Mouse (Mus musculus): ENCODE measurements around the gene Ptpn7.

The Ptpn7 gene

DNA sequence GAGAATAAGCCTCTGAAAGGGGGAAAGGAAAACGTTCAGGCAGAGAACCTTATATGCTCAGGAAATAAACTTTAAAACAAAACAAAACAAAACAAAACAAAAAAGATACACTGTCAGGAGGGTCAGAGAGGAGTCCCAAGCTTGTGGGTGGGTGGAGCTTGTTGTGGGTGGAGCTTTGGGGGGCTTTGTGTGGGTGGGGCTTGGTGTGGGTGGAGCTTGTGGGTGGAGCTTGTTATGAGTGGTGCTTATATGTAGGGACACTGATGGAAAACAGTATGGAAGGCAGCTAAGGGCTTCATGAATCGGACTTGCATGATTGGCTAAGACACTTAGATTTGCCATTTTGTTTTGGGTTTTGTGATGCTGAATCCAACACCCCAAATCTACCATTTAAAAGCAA is 7.4 kb downstream of the Ptpn7 start:
- no peak for TF ChIP-seq GATA4 (IDR thresholded peaks at IDR 0.05; ENCODE audit: insufficient replicate concordance, low read length)

DNA sequence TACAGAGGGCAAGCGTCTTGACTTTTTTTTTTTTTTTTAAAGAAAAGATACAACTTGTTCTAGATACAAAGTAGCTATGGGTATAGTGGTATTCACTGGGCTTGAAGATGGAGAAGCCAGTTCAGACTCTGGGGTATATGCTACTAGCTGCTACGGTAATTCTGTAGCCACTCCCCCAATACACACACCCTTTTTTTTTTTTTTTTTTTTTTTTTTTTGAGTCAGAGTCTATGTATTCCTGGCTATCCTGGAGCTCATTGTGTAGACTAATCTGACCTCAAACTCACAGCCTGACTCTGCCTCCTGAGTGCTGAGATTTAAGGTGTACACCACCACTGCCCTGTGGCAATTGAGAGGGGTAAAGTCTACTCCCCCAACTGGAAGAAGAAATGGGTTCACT is 10.0 kb downstream of the Ptpn7 start:
- TF ChIP-seq GATA4 (IDR thresholded peaks at IDR 0.05; ENCODE audit: insufficient replicate concordance, low read length) = no peak

DNA sequence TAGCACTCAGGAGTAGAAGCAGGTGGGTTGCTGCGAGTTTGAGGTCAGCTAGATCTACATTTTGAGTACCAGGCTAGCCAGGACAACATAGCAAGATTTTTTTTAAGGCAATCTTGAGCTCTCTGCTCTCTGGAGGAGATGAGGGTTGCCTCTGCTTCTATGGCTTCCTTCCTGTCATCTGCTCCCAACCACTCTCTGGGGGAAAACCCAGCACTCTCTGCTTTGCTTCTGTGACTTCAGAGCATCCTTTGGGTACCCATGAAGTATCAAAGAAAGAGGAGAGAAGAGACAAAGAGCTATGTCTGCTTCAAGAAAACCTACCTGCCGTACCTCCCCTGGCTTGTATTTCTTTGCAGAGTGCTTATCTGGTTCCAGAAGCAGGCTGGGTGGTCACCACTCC is 11.4 kb downstream of the Ptpn7 start:
- TF ChIP-seq GATA4 (IDR thresholded peaks at IDR 0.05; ENCODE audit: insufficient replicate concordance, low read length) = no peak

DNA sequence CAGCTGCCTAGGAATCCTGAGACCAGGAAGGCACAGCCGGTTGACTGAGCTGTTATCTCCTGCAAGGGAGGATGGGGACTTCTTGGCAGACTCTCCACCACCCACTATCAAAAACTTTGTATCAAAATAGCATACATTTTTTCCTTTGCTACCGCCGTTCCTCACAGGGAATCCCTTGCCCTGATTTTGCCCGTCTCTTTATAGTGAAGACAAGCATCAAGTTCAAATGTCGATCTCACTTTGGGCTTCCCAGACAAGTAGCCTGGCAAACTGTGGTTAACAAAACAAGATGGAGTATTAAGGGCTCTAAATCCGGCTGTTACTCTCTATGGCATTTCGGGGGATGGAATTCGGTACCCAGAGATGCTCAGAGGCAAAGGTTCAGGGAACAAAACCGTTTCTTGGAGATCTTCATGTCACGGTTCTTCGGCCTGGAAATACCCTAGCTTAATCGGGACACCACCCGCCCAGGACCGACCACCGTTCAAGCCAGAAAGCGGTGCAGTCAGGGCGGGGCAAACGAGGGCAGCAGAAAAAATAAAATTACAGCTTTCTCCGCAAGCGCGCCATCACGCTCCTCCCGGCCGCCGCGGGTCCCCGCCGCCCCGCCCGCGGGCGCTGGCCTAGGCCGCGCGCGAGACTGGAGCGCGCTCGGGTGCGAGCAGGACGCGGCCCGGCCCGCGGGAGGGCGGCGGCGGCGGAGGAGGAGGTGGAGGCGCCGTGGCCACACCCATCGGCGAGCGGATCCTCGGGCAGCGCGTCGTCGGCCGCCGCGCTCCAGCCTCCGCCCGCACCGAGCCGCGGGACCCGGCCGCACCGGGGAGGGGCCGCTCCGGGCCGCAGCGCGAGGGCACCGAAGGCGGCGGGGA is 13.8 kb downstream of the Ptpn7 start, which contains the start of gene Arl8a:
Gene Arl8a (plus strand): TSS at position 748 of the 869 bp plus-strand sequence.
- TF ChIP-seq GATA4 (IDR thresholded peaks at IDR 0.05; ENCODE audit: insufficient replicate concordance, low read length) = no peak

DNA sequence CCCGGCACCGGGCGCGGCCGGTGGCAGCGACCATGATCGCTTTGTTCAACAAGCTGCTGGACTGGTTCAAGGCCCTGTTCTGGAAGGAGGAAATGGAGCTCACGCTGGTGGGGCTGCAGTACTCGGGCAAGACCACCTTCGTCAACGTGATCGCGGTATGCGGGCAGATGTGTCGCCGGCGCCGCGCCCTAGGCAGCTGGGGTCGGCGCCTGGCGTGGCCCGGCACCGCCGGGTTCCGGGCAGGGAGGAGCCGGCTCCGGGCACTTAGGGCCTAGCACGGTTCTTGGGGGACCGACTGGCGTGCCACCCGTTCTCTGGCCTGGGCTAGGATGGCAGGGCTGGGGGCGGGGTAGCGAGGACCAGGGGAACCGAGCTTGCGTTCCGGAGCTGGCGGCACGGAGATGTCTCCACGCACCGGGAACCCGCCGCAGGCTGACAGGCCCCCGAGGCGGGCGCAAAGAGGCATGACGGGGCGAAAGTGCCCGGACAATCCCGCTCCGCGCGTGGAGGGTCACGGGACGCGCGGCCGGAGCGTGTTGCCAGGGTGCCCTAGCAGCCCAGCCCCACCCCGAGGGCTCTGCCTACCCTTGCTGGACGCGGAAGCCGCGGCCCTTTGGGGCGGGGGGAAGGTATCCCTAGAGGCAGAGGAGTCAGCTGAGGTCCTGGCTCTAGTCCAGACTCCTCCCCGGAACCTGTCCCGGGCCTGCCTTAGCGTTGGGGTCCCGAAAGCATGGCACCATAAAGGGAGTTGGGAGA is 14.6 kb downstream of the Ptpn7 start:
- no peak for TF ChIP-seq GATA4 (IDR thresholded peaks at IDR 0.05; ENCODE audit: insufficient replicate concordance, low read length)

DNA sequence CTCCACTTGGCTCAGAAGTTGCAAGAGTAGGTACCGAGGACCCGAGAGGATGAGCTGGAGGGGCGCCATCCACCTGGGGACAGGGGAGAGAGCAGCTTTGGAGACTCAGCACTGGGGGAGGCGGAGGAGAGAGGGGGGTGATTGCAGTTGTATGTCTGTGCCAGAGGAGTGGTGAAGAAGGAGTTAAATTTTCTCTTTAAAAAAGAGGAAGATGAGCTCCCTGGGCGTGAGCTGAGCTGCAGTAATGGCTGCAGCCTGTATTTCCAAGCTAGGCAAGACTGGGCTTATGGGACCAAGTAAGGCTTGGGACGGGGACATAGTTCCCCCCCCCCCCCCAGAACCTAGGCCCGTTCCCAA is 15.2 kb downstream of the Ptpn7 start:
- no peak for TF ChIP-seq GATA4 (IDR thresholded peaks at IDR 0.05; ENCODE audit: insufficient replicate concordance, low read length)

DNA sequence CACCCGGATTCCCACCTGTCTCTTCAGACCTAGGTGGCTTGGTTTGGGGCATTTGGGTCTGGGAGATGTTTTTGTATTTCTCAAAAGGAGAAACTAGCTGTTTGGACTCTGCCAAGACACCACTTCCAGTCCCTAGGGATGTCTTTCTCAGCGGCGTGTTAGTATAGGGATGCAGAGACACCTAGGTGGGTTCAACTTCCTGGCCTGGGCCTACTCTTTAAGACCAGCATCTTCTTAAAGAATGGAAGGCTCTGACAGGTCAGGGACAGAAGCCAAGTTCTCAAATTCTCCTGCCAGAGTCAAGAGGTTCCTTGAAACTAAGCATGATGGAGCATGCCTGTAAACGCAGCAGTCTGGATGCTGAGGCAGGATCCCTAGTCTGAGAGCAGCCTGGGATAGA is 16.0 kb downstream of the Ptpn7 start:
- no peak for TF ChIP-seq GATA4 (IDR thresholded peaks at IDR 0.05; ENCODE audit: insufficient replicate concordance, low read length)

DNA sequence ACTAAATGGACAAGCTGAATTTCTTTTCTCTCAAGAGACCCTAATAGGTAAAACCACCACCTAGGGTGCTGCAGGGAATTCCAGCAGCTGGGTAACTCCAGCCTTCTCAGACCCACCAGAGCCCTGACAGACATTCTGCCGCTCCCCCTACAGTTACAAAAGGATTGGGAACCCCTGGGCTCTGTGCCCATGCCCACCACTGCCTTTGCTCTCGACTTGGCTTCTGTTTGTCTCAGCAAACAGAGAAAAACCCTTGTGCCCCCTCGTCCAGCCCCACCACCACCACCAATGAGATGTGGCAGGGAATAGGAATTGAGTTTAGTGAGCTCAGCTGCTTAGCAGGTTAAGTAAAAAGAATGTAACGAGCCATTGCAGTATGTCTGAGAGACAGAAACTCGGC is 16.5 kb downstream of the Ptpn7 start:
- no peak for TF ChIP-seq GATA4 (IDR thresholded peaks at IDR 0.05; ENCODE audit: insufficient replicate concordance, low read length)

DNA sequence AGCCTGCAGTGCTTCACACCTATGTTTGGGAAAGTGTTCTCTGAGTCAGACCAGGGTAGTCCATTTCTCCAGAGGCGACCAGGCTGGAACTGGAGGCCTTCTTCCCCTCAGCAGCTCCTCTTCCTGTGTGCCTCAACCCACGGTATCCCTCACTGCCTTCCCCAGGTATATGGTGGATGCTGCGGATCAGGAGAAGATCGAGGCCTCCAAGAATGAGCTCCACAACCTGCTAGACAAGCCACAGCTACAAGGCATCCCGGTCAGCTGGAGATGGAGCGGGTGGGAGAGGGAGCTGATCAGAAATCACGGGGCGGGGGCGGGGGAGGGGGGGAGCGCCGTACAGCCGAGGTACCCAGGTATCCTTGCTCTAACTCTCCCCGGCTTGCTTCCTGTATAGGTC is 21.5 kb downstream of the Ptpn7 start:
- TF ChIP-seq GATA4 (IDR thresholded peaks at IDR 0.05; ENCODE audit: insufficient replicate concordance, low read length) = no peak

DNA sequence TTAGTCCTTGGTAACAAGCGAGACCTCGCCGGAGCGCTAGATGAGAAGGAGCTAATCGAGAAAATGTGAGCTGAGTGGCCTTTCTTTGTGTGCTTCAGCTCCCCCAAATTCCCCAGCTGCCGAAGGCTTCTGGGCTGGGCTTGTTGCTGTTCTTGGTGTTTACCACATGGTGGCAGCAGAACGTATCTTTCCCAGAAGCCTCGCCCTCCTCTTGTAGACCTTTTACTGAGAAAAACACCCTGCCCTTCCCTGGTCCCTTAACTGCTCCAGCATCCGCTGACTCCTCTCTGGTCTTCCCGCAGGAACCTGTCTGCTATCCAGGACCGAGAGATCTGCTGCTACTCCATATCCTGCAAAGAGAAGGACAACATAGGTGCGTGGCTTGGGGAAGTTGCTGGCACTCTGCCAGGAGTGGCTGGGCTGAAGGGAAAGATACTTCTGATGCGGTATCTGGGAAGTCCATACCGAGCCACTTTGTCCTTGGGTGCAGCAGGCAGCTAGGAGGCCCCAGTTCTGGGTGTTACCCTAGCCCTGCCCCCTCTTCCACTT is 22.0 kb downstream of the Ptpn7 start:
- TF ChIP-seq GATA4 (IDR thresholded peaks at IDR 0.05; ENCODE audit: insufficient replicate concordance, low read length) = no peak

DNA sequence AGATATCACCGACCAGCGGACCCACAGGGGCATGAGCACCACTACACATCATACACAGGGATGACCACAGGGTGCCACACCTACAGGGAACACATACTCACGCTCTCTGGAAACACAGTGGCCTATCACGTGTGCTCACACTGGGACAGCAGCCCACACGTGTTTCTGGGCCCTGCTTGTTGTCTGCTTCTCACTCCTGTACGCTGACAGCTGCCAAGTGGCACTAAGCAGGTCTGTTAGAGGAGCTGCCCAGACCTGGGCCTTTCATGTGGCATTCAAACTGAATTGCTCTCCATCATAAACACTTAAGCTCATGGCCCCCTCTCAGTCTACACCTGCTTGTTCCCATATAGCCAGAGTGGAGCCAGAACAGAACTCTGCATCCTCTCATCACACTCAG is 23.8 kb downstream of the Ptpn7 start:
- TF ChIP-seq GATA4 (IDR thresholded peaks at IDR 0.05; ENCODE audit: insufficient replicate concordance, low read length) = no peak

DNA sequence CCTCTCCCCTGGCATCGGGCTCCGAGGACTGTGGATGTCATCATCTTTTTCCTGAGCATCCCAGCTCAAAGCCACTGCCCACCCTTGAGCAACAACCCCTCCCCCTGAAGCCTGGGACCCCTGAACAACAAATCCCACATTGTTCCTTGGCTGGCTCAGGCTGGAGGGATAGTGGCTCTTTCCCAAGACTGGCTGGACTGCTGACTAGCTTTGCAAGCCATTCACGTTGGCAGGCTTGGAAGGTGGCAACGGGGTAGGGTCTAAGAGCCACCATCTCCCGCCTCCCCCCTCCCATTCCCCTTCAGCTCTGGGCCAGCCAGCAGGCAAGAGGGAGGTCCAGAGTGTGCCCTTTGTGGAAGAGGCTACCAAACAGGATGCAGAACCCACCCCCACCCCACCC is 26.1 kb downstream of the Ptpn7 start:
- TF ChIP-seq GATA4 (IDR thresholded peaks at IDR 0.05; ENCODE audit: insufficient replicate concordance, low read length) = no peak

DNA sequence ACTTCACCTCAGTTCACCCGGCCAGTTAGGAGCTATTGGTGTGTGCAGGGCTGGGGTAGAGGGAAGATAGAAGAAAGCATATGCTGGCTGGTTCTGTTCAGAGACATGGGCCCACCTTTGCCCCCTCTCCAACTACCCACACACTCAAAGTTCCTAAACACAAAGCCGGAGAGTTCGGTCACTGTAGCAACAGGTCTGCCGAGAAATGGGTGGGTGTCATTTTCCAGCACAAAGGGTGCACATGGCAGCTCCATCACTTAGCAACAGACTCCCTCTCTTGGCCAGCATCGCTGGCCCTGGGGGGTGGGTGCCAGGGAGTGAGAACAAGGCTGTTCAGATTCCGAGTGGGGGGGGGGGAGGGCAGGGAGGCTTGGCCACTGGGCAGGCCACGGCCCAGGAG is 26.6 kb downstream of the Ptpn7 start:
- TF ChIP-seq GATA4 (IDR thresholded peaks at IDR 0.05; ENCODE audit: insufficient replicate concordance, low read length) = no peak

DNA sequence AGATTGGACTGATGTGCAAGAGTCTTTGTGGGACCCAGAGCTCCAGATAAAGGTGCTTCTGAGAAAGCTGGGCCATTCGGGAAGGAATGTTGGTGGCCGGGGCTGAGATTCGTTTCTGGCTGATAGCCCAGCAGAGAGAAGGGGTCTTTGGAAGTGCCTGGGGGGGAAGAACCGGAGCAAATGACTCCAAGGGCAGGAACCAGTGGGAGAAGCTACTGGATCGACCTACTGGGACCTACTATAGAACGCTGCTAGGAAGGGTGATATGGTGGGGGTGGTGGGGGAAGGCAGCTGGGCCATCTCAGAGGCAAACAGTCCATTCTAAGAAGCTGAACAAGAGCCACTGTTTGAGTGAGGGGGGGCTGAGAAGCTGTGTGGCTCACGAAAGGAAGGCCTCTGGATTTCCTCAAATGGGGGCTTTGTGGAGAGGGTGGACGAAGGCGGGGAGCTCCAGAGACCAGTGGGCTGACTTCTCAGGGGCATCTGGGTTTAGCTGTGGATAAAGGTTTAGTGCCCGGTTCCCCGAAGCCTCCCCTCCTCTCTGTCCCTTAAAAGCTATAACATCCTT is 27.1 kb downstream of the Ptpn7 start:
- TF ChIP-seq GATA4 (IDR thresholded peaks at IDR 0.05; ENCODE audit: insufficient replicate concordance, low read length) = no peak

DNA sequence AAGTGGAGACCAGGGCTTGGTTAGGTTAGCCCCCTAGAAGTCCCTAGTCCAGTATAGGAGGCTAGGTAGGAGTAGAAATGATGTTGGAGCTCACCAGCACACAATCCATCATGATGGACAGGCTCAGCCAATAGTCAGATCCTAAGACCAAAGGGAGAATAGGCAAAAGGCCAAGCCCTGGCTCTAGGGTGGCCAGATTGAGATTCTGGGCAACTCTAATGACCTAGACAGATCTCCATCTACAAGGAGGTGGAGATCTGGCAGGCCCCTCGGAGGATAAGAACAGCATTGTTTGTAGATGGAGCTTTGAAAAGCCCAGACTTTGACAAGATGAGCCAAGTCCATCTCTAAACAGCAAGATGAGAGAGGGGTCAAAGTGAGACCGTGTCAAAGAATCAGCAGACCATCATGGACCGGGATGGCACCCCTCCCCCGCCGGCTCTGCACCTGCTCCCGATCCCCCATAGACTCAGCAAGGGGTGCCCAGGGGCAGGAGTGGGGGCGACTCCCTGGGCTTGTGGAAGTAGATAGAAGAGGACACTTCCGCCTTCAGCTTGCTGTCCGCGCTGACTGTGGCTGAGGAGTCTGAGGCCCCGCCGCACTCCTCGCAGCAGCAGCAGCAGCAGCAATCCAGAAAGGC is 28.0 kb downstream of the Ptpn7 start:
- no peak for TF ChIP-seq GATA4 (IDR thresholded peaks at IDR 0.05; ENCODE audit: insufficient replicate concordance, low read length)

Data from liver, adult (tissue).